In genomic region chr16:13757823-13758222, GRCm38 (mm10) we compare ENCODE assay signal across 20 mouse cellular contexts. TPM values are rescaled to one million over a fixed set of nuclear protein-coding genes. Genes with fewer than 3 reads are reported as not detected.
"Had no signal": no experiment of that assay in that cellular context is flagged by ENCODE, and none has a peak within 500 bp of the region (broad histone marks: within the 10 kb centered on the region; RNA-seq: fewer than 3 reads in every experiment).

No protein-coding gene starts in this region.

- DNase-seq: lung, adult 18-20 months; lung, embryonic 14.5 days; lung, postnatal 10 days; lung, postnatal 4 days; midbrain, embryonic 14.5 days; right cerebral cortex, postnatal 14 days; thymus, adult 2 months; thymus, postnatal 25 days; thymus, postnatal 4 days had no signal

- H3K27me3 ChIP-seq: neural tube, embryonic 13.5 days; neural tube, embryonic 15.5 days; stomach, embryonic 15.5 days had no signal

- H3K36me3 ChIP-seq: midbrain, embryonic 10.5 days; midbrain, embryonic 12.5 days; neural tube, embryonic 13.5 days; neural tube, embryonic 15.5 days; stomach, embryonic 15.5 days had no signal

- H3K27ac ChIP-seq: liver, embryonic 14.5 days; midbrain, embryonic 10.5 days; midbrain, embryonic 12.5 days; neural tube, embryonic 13.5 days; neural tube, embryonic 15.5 days; stomach, embryonic 15.5 days; stomach, postnatal 0 days had no signal

- H3K9me3 ChIP-seq: midbrain, embryonic 10.5 days; midbrain, embryonic 12.5 days; neural tube, embryonic 13.5 days; neural tube, embryonic 15.5 days; stomach, embryonic 15.5 days had no signal

- H3K9ac ChIP-seq: liver, embryonic 14.5 days; lung, embryonic 14.5 days; midbrain, embryonic 12.5 days; neural tube, embryonic 13.5 days; neural tube, embryonic 15.5 days; stomach, embryonic 15.5 days had no signal

- H3K4me3 ChIP-seq: midbrain, embryonic 10.5 days; midbrain, embryonic 12.5 days; myocyte; neural tube, embryonic 13.5 days; neural tube, embryonic 15.5 days; stomach, embryonic 15.5 days had no signal

RNA-seq across cellular contexts. Expression of gene Pla2g10, which starts 27.0 kb away (rescaled TPM):
- total RNA-seq: megakaryocyte-erythroid progenitor cell, adult 5-6 weeks had no signal
- polyA plus RNA-seq: midbrain, embryonic 10.5 days; midbrain, embryonic 14.5 days; myocyte; neural tube, embryonic 11.5 days; urinary bladder, adult 2 months had no signal
